Mouse (Mus musculus): ENCODE results near the gene Lrmda. TPM values are rescaled to one million over a fixed set of nuclear protein-coding genes. Genes with fewer than 3 reads are reported as not detected.

Lrmda gene
- polyA plus RNA-seq, 1 experiment from 2014 or later, result 0.60 TPM

GRCm38 (mm10) chr14:22864132-22864531 is 844.6 kb downstream of the Lrmda start:
- Histone ChIP-seq H3K4me3 (no peak overlapping the region), H3K4me1 (no peaks in the 10 kb centered on the region), H3K27ac (no peak overlapping the region), H3K9me3 (no peaks in the 10 kb centered on the region), H3K27me3 (ENCODE audit: insufficient read depth, poor library complexity, severe bottlenecking) (no peaks in the 10 kb centered on the region), H3K36me3 (no peaks in the 10 kb centered on the region)
- DNase-seq (ENCODE audit: low spot score), result no peak
- WGBS, result 55% methylated on average over 7 of the region's 7 CpGs

- Histone ChIP-seq H3K27ac (no peak overlapping the region), H3K4me1 (no peaks in the 10 kb centered on the region), H3K27me3 (ENCODE audit: insufficient read depth, poor library complexity, severe bottlenecking) (no peaks in the 10 kb centered on the region), H3K36me3 (no peaks in the 10 kb centered on the region), H3K9me3 (no peaks in the 10 kb centered on the region), H3K4me3 (no peak overlapping the region)
- whole genome bisulfite sequencing, result 65% methylated on average over 3 of the region's 3 CpGs
- no peak for DNase-seq (ENCODE audit: low spot score)
Observed at GRCm38 (mm10) chr14:22874584-22874983, 855.1 kb downstream of the Lrmda start.

DNA sequence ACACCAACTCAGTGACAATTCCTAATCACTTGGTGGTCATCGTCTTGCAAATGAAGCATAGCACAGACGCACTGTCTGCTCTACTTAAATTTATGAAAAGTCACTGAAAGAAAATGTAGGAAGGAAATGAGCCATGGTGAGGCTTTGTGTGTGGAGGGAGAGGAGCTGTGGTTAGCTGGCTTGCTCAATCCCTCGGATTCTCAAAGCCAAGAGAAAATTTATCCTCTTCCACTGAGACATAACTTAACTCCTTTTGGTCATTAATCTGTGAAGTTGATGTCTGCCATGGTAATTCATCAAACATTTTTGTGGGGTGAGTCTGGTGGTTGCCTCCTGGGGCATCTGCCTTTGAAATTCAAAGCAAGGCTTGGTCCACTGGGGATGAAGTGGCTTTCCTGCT is 867.7 kb downstream of the Lrmda start:
- H3K36me3 ChIP-seq, result no peaks in the 10 kb centered on the region
- WGBS, result 77% methylated on average over 3 of the region's 3 CpGs
- no peak overlapping the region for H3K4me3 ChIP-seq
- no peak overlapping the region for H3K27ac ChIP-seq
- DNase-seq (ENCODE audit: low spot score), result no peak
- no peaks in the 10 kb centered on the region for H3K27me3 ChIP-seq (ENCODE audit: insufficient read depth, poor library complexity, severe bottlenecking)
- no peaks in the 10 kb centered on the region for H3K9me3 ChIP-seq
- H3K4me1 ChIP-seq, result peaks cover 2% of the 10 kb centered on the region; the same call in 1 of the 2 replicates

DNA sequence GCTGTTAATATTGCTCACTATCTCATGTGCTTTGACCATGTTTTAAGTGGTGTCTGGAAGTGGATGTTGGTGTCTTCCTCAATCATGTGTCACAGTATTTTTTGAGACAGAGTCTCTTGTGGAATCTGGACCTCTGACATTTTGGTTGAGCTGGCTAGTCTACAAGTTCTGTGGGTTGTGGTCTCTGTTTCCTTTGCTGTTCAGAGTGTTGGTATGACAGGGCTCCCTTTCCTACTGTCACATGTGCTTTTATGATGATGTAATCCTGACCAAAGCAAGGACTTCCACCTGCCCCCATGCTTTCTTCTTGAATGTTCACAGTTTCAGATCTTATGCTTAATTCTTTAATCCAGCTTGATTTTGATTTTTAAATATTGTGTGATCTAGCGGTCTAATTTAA is 879.8 kb downstream of the Lrmda start:
- 91% methylated on average over 1 of the region's 1 CpGs for WGBS
- Histone ChIP-seq H3K9me3 (no peaks in the 10 kb centered on the region), H3K4me1 (no peaks in the 10 kb centered on the region), H3K27ac (no peak overlapping the region), H3K27me3 (ENCODE audit: insufficient read depth, poor library complexity, severe bottlenecking) (no peaks in the 10 kb centered on the region), H3K36me3 (no peaks in the 10 kb centered on the region), H3K4me3 (no peak overlapping the region)
- DNase-seq (ENCODE audit: low spot score), result no peak

GRCm38 (mm10) chr14:22902116-22902515 is 882.6 kb downstream of the Lrmda start:
- Histone ChIP-seq H3K4me1 (no peaks in the 10 kb centered on the region), H3K4me3 (no peak overlapping the region), H3K36me3 (no peaks in the 10 kb centered on the region), H3K9me3 (no peaks in the 10 kb centered on the region), H3K27ac (no peak overlapping the region), H3K27me3 (ENCODE audit: insufficient read depth, poor library complexity, severe bottlenecking) (no peaks in the 10 kb centered on the region)
- WGBS, result 83% methylated on average over 1 of the region's 1 CpGs
- no peak for DNase-seq (ENCODE audit: low spot score)

GRCm38 (mm10) chr14:22902914-22903313 is 883.4 kb downstream of the Lrmda start:
- H3K4me3 ChIP-seq, result no peak overlapping the region
- H3K36me3 ChIP-seq, result no peaks in the 10 kb centered on the region
- no peak overlapping the region for H3K27ac ChIP-seq
- H3K9me3 ChIP-seq, result no peaks in the 10 kb centered on the region
- 93% methylated on average over 2 of the region's 2 CpGs for WGBS
- DNase-seq (ENCODE audit: low spot score), result no peak
- no peaks in the 10 kb centered on the region for H3K4me1 ChIP-seq
- no peaks in the 10 kb centered on the region for H3K27me3 ChIP-seq (ENCODE audit: insufficient read depth, poor library complexity, severe bottlenecking)

- H3K27me3 ChIP-seq (ENCODE audit: insufficient read depth, poor library complexity, severe bottlenecking), result no peaks in the 10 kb centered on the region
- H3K4me3 ChIP-seq, result no peak overlapping the region
- no peak for DNase-seq (ENCODE audit: low spot score)
- no peaks in the 10 kb centered on the region for H3K4me1 ChIP-seq
- H3K9me3 ChIP-seq, result no peaks in the 10 kb centered on the region
- H3K36me3 ChIP-seq, result no peaks in the 10 kb centered on the region
- 78% methylated on average over 7 of the region's 7 CpGs for WGBS
- H3K27ac ChIP-seq, result no peak overlapping the region
Observed at GRCm38 (mm10) chr14:22905741-22906667, 886.5 kb downstream of the Lrmda start.

DNA sequence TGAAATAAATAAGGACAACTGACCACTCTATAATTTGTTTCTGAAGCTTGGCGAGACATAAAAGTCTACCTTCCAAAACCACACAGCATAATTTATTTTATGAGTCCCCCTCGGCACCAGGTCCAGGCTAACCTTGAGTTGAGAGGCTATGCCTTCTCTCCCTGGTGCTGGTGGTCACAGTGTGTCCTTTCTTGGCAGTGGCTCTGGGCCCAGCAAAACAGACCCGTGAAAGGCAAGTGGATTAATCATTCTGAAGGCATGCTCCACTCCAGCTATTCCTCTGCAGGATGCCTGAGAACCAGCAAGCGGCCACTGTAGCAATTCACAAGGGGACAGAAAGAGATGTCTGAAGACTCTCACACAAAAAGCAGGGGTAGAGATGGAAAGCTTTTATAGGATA is 887.2 kb downstream of the Lrmda start:
- no peak for DNase-seq (ENCODE audit: low spot score)
- whole genome bisulfite sequencing, result 63% methylated on average over 4 of the region's 4 CpGs
- Histone ChIP-seq H3K27me3 (ENCODE audit: insufficient read depth, poor library complexity, severe bottlenecking) (no peaks in the 10 kb centered on the region), H3K9me3 (no peaks in the 10 kb centered on the region), H3K27ac (no peak overlapping the region), H3K4me1 (no peaks in the 10 kb centered on the region), H3K36me3 (no peaks in the 10 kb centered on the region), H3K4me3 (no peak overlapping the region)

DNA sequence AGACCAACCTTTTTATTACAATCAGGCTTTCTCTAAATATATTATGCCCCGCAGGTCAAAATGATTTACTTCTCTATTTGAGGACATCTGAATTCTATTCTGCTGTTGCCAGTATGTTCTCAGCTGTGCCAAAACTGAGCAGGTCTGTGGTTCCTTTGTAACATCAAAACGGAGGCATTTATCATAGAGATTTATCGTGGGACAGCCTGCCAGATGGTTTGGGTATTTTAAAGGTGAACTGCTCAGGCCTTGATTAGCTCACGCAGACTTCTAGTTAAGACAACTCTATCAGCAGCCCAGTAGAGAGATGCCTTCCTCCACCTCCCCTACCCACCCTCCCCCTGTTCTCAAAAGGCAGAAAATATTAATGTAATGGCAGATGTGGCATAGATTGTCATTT is 887.7 kb downstream of the Lrmda start:
- Histone ChIP-seq H3K27me3 (ENCODE audit: insufficient read depth, poor library complexity, severe bottlenecking) (no peaks in the 10 kb centered on the region), H3K4me1 (no peaks in the 10 kb centered on the region), H3K36me3 (no peaks in the 10 kb centered on the region), H3K27ac (no peak overlapping the region), H3K9me3 (no peaks in the 10 kb centered on the region), H3K4me3 (no peak overlapping the region)
- DNase-seq (ENCODE audit: low spot score), result no peak
- WGBS, result 71% methylated on average over 4 of the region's 4 CpGs

DNA sequence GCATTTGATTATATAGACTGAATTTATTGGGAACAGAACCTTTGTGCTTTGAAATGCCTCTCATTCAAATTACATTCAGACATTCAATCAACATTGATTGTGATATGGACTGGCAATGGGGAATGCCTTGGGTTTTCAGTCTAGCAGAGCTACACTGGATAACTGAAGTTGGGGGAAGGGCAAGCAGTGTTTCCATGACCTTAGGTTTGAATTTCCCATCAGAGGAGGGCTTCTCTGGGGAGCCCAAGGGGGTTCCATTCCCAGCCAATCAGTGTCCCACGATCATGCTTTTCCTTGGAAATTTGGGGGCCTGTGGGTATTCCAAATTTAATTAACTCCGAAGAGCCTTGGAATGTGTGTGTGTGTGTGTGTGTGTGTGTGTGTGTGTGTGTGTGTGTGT is 888.5 kb downstream of the Lrmda start:
- WGBS, result 78% methylated on average over 2 of the region's 2 CpGs

DNA sequence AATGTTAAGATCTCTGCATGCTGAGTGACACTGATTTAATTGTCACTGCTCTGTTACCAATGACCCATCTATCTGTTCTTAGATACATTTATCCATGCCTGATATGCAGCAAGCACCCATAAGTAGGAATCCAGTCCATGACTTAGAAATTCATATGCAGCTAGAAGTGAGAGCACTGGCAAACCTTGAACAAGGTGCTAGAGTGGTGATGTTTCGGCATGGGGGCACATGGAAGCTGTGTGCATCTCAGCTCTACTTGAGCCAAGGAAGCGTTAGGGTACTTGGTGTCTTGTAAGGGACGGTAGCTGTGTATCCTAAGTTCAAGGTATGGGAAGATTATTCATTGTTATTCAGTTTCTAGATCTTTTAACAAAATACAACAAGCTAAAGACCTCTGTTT is 896.0 kb downstream of the Lrmda start:
- Histone ChIP-seq H3K9me3 (no peaks in the 10 kb centered on the region), H3K27ac (no peak overlapping the region), H3K4me3 (no peak overlapping the region), H3K36me3 (no peaks in the 10 kb centered on the region), H3K4me1 (no peaks in the 10 kb centered on the region), H3K27me3 (ENCODE audit: insufficient read depth, poor library complexity, severe bottlenecking) (no peaks in the 10 kb centered on the region)
- WGBS, result 93% methylated on average over 3 of the region's 3 CpGs
- no peak for DNase-seq (ENCODE audit: low spot score)

More for the DNA sequence above, 888.5 kb downstream of the Lrmda start:
- DNase-seq (ENCODE audit: low spot score), result no peak
- H3K27me3 ChIP-seq (ENCODE audit: insufficient read depth, poor library complexity, severe bottlenecking), result no peaks in the 10 kb centered on the region
- no peak overlapping the region for H3K27ac ChIP-seq
- H3K4me1 ChIP-seq, result no peaks in the 10 kb centered on the region
- H3K4me3 ChIP-seq, result no peak overlapping the region
- H3K9me3 ChIP-seq, result no peaks in the 10 kb centered on the region
- no peaks in the 10 kb centered on the region for H3K36me3 ChIP-seq

DNA sequence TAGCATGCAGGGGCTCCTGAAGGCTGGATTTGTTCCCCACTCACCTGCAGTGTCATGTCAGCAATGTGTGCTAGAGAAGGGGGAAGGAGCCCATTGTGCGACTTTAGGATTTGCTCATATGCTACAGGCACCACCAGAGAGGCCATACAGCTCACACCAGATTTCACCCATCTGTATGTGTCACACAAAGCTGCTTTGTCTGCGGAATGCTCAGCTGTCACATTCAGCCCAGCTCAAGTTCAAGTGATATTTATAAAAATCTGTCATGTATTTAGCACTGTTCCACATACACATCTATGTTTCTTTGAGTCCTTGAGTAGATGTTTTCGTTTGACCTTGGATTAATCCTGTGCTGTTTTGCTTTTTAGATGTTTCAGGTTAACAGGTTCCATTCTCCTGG is 899.0 kb downstream of the Lrmda start:
- Histone ChIP-seq H3K4me1 (no peaks in the 10 kb centered on the region), H3K27ac (no peak overlapping the region), H3K27me3 (ENCODE audit: insufficient read depth, poor library complexity, severe bottlenecking) (no peaks in the 10 kb centered on the region), H3K9me3 (no peaks in the 10 kb centered on the region), H3K36me3 (no peaks in the 10 kb centered on the region), H3K4me3 (no peak overlapping the region)
- WGBS, result 84% methylated on average over 3 of the region's 3 CpGs
- no peak for DNase-seq (ENCODE audit: low spot score)

GRCm38 (mm10) chr14:22918931-22919330 is 899.4 kb downstream of the Lrmda start:
- Histone ChIP-seq H3K27ac (no peak overlapping the region), H3K4me3 (no peak overlapping the region), H3K27me3 (ENCODE audit: insufficient read depth, poor library complexity, severe bottlenecking) (no peaks in the 10 kb centered on the region), H3K36me3 (no peaks in the 10 kb centered on the region), H3K9me3 (no peaks in the 10 kb centered on the region), H3K4me1 (no peaks in the 10 kb centered on the region)
- 57% methylated on average over 2 of the region's 2 CpGs for WGBS
- no peak for DNase-seq (ENCODE audit: low spot score)

GRCm38 (mm10) chr14:22921152-22921551 is 901.6 kb downstream of the Lrmda start:
- Histone ChIP-seq H3K9me3 (no peaks in the 10 kb centered on the region), H3K27me3 (ENCODE audit: insufficient read depth, poor library complexity, severe bottlenecking) (no peaks in the 10 kb centered on the region), H3K4me3 (no peak overlapping the region), H3K4me1 (no peaks in the 10 kb centered on the region), H3K27ac (no peak overlapping the region), H3K36me3 (no peaks in the 10 kb centered on the region)
- no peak for DNase-seq (ENCODE audit: low spot score)

Data from heart, embryonic 10.5 days (tissue).